Mouse (Mus musculus) MEL (cell line): ENCODE measurements around the gene Ror2. TPM values are rescaled to one million over a fixed set of nuclear protein-coding genes. Genes with fewer than 3 reads are reported as not detected.

Experiments
- DNase-seq: peaks from one replicate; pipeline ENCODE4 v3.0.0; 2011; ENCODE audit warnings: low read depth, low spot score
- H3K27ac ChIP-seq: 2 replicates; pipeline ENCODE4 v1.5.1; 2012; ENCODE audit warnings: low read depth, mild to moderate bottlenecking, control low read depth, low read length, moderate library complexity; ENCODE audit not compliant: control insufficient read depth
- H3K27me3 ChIP-seq, 2 experiments: fragments of 150-350 bp in 1 of 2; sonication (generic) in 1 of 2; 2 replicates each; pipeline ENCODE4 v1.6.1; 2012; ENCODE audit warnings: low read length in 2 of 2, mild to moderate bottlenecking in 2 of 2, improper control_type of control experiment in 1 of 2, moderate library complexity in 1 of 2; ENCODE audit not compliant: insufficient read depth in 2 of 2, control insufficient read depth in 1 of 2
- H3K36me3 ChIP-seq, 2 experiments: 2 replicates each; pipeline ENCODE4 v1.6.1; 2012 to 2014; ENCODE audit warnings: low read length in 2 of 2, improper control_type of control experiment in 1 of 2, inconsistent platforms in 1 of 2, mild to moderate bottlenecking in 1 of 2; ENCODE audit not compliant: insufficient read depth in 2 of 2, control insufficient read depth in 1 of 2
- H3K4me1 ChIP-seq, 2 experiments: fragments of 150-350 bp in 1 of 2; sonication (generic) in 1 of 2; 2 replicates each; pipeline ENCODE4 v1.6.1; 2012; ENCODE audit warnings: low read length in 2 of 2, improper control_type of control experiment in 1 of 2, mild to moderate bottlenecking in 1 of 2; ENCODE audit not compliant: insufficient read depth in 2 of 2, control insufficient read depth in 1 of 2
- H3K4me3 ChIP-seq, 2 experiments: fragments of 150-350 bp in 1 of 2; sonication (generic) in 1 of 2; 2 replicates each; pipeline ENCODE4 v1.5.1; 2012; ENCODE audit warnings: low read depth in 2 of 2, low read length in 2 of 2, mild to moderate bottlenecking in 2 of 2, moderate library complexity in 2 of 2, control low read depth in 1 of 2, improper control_type of control experiment in 1 of 2; ENCODE audit not compliant: control insufficient read depth in 1 of 2, insufficient read depth in 1 of 2
- H3K79me2 ChIP-seq: 2 replicates; pipeline ENCODE4 v1.6.1; 2012; ENCODE audit warnings: mild to moderate bottlenecking, low read length, moderate library complexity; ENCODE audit not compliant: control insufficient read depth, poor library complexity, insufficient read depth
- H3K9ac ChIP-seq: 2 replicates; pipeline ENCODE4 v1.6.1; 2012; ENCODE audit warnings: low read depth, mild to moderate bottlenecking, control low read depth, low read length, moderate library complexity; ENCODE audit not compliant: control insufficient read depth, poor library complexity, severe bottlenecking
- H3K9me3 ChIP-seq: fragments of 150-350 bp; sonication (generic); replicated peaks from 2 replicates; pipeline ENCODE4 v1.6.1; 2012; ENCODE audit warnings: mild to moderate bottlenecking, low read length, improper control_type of control experiment, moderate library complexity; ENCODE audit not compliant: insufficient read depth
- CHD1 ChIP-seq: IDR thresholded peaks from 2 replicates; pipeline ENCODE4 v1.6.1; 2012; ENCODE audit warnings: low read depth, mild to moderate bottlenecking, inconsistent platforms, low read length, improper control_type of control experiment
- CHD2 ChIP-seq: IDR thresholded peaks from 2 replicates; pipeline ENCODE4 v1.6.1; 2011; ENCODE audit warnings: low read length, improper control_type of control experiment
- CTCF ChIP-seq, 3 experiments: IDR thresholded peaks in 2 of 3; conservative IDR thresholded peaks in 1 of 3; 2 replicates each; pipeline ENCODE4 v1.5.1; 2011 to 2012; ENCODE audit warnings: low read length in 3 of 3, low read depth in 2 of 3, mild to moderate bottlenecking in 2 of 3, improper control_type of control experiment in 1 of 3, inconsistent platforms in 1 of 3, mixed read lengths in 1 of 3, moderate library complexity in 1 of 3; ENCODE audit not compliant: control insufficient read depth in 1 of 3, insufficient read depth in 1 of 3, poor library complexity in 1 of 3, severe bottlenecking in 1 of 3
- ELF1 ChIP-seq: IDR thresholded peaks from 2 replicates; pipeline ENCODE4 v1.6.1; 2014; ENCODE audit warnings: low read depth, mild to moderate bottlenecking, inconsistent platforms, low read length, improper control_type of control experiment, moderate library complexity
- ETS1 ChIP-seq: IDR thresholded peaks from 2 replicates; pipeline ENCODE4 v1.6.1; 2012; ENCODE audit warnings: low read depth, mild to moderate bottlenecking, inconsistent platforms, low read length, improper control_type of control experiment, moderate library complexity
- GABPA ChIP-seq: IDR thresholded peaks from 2 replicates; pipeline ENCODE4 v1.6.1; 2012; ENCODE audit warnings: low read depth, mild to moderate bottlenecking, inconsistent platforms, low read length, improper control_type of control experiment, moderate library complexity
- GATA1 ChIP-seq: IDR thresholded peaks from 2 replicates; pipeline ENCODE4 v1.6.1; 2011; ENCODE audit warnings: low read depth, low read length, improper control_type of control experiment
- HCFC1 ChIP-seq: IDR thresholded peaks from 2 replicates; pipeline ENCODE4 v1.6.1; 2012; ENCODE audit warnings: low read depth, mild to moderate bottlenecking, inconsistent platforms, low read length, improper control_type of control experiment, moderate library complexity
- KAT2A ChIP-seq: conservative IDR thresholded peaks from 2 replicates; pipeline ENCODE4 v1.6.1; 2012; ENCODE audit warnings: low read depth, low read length, improper control_type of control experiment, inconsistent platforms
- MAFK ChIP-seq: IDR thresholded peaks from 2 replicates; pipeline ENCODE4 v1.6.1; 2011; ENCODE audit warnings: low read depth, mild to moderate bottlenecking, low read length, improper control_type of control experiment, borderline replicate concordance
- MAX ChIP-seq: IDR thresholded peaks from 2 replicates; pipeline ENCODE4 v1.6.1; 2011; ENCODE audit warnings: low read length, improper control_type of control experiment
- MAZ ChIP-seq: IDR thresholded peaks from 2 replicates; pipeline ENCODE4 v1.6.1; 2012; ENCODE audit warnings: low read depth, mild to moderate bottlenecking, inconsistent platforms, low read length, improper control_type of control experiment
- MEF2A ChIP-seq: IDR thresholded peaks from 2 replicates; pipeline ENCODE4 v1.6.1; 2014; ENCODE audit warnings: low read depth, mild to moderate bottlenecking, inconsistent platforms, low read length, improper control_type of control experiment; ENCODE audit not compliant: poor library complexity, insufficient replicate concordance, severe bottlenecking; ENCODE audit errors: extremely low read depth
- MXI1 ChIP-seq: IDR thresholded peaks from 2 replicates; pipeline ENCODE4 v1.6.1; 2011; ENCODE audit warnings: mild to moderate bottlenecking, low read depth, low read length, improper control_type of control experiment
- MYB ChIP-seq: IDR thresholded peaks from 2 replicates; pipeline ENCODE4 v1.6.1; 2011; ENCODE audit warnings: mild to moderate bottlenecking, low read depth, low read length, improper control_type of control experiment
- MYC ChIP-seq: IDR thresholded peaks from 2 replicates; pipeline ENCODE4 v1.6.1; 2011; ENCODE audit warnings: low read depth, mild to moderate bottlenecking, low read length, improper control_type of control experiment, moderate library complexity
- RAD21 ChIP-seq: IDR thresholded peaks from 2 replicates; pipeline ENCODE4 v1.6.1; 2011; ENCODE audit warnings: mild to moderate bottlenecking, low read depth, low read length, improper control_type of control experiment
- SMC3 ChIP-seq: IDR thresholded peaks from 2 replicates; pipeline ENCODE4 v1.6.1; 2011; ENCODE audit warnings: low read depth, low read length, improper control_type of control experiment
- TAL1 ChIP-seq: IDR thresholded peaks from 2 replicates; pipeline ENCODE4 v1.6.1; 2012; ENCODE audit warnings: mild to moderate bottlenecking, inconsistent platforms, low read length, moderate library complexity, mixed read lengths
- TBP ChIP-seq: IDR thresholded peaks from 2 replicates; pipeline ENCODE4 v1.8.0; 2011; ENCODE audit warnings: low read depth, low read length, improper control_type of control experiment
- USF1 ChIP-seq: IDR thresholded peaks from 2 replicates; pipeline ENCODE4 v1.6.1; 2014; ENCODE audit warnings: low read depth, mild to moderate bottlenecking, inconsistent platforms, low read length, improper control_type of control experiment, moderate library complexity
- ZMIZ1 ChIP-seq: IDR thresholded peaks from 2 replicates; pipeline ENCODE4 v1.6.1; 2012; ENCODE audit warnings: low read depth, mild to moderate bottlenecking, inconsistent platforms, low read length, improper control_type of control experiment, moderate library complexity
- polyA plus RNA-seq, 2 experiments: library from polyadenylated mRNA; stranded (reverse) in 1 of 2; unstranded in 1 of 2; fragments of >175 nt in 1 of 2; fragments of >200 nt in 1 of 2; gene quantifications; 2 replicates each; pipeline versions ENCODE4 v1.2.1 to v1.2.4; 2012; ENCODE audit warnings: low replicate concordance in 2 of 2, low read depth in 1 of 2; ENCODE audit not compliant: insufficient read length in 2 of 2, insufficient read depth in 1 of 2, missing spikeins in 1 of 2
- total RNA-seq: library from RNA; depleted of rRNA; stranded (reverse); fragments of 300-350 nt; gene quantifications from 2 replicates; pipeline ENCODE4 v1.2.3, GENCODE M21; 2012

Ror2 gene
- total and polyA plus RNA-seq, 3 experiments: not detected

- DNase-seq: no peak
- TF ChIP-seq CTCF (IDR thresholded peaks at IDR 0.05 in 2 of 3, conservative IDR thresholded peaks at IDR 0.05 in 1 of 3; ENCODE audit: control insufficient read depth in 1 of 3, insufficient read depth in 1 of 3, low read depth in 2 of 3, low read length in 3 of 3, poor library complexity in 1 of 3, severe bottlenecking in 1 of 3): peak; percentile 21 to 54 (median 30); a peak in 5 of 6 replicates
- no peak for TF ChIP-seq MYB
- peak; percentile 15 for TF ChIP-seq RAD21
- no peak for TF ChIP-seq ZMIZ1
- TF ChIP-seq TBP: no peak
- no peak for TF ChIP-seq ELF1
- TF ChIP-seq TAL1: no peak
- TF ChIP-seq MEF2A: no peak
- TF ChIP-seq MAX: no peak
- TF ChIP-seq KAT2A: no peak
- peak; percentile 44 for TF ChIP-seq SMC3
- TF ChIP-seq ETS1: no peak
- Histone ChIP-seq H3K4me1 (no peaks in the 10 kb centered on the region), H3K79me2 (no peaks in the 10 kb centered on the region), H3K9ac (no peak overlapping the region), H3K9me3 (no peaks in the 10 kb centered on the region), H3K4me3 (no peak overlapping the region), H3K27ac (no peak overlapping the region), H3K27me3 (no peaks in the 10 kb centered on the region; a peak in 1 of 4 replicates), H3K36me3 (no peaks in the 10 kb centered on the region)
Measured at GRCm38 (mm10) chr13:53096615-53097014, 189.3 kb downstream of the Ror2 start.

- Histone ChIP-seq H3K9ac (no peak overlapping the region), H3K27me3 (no peaks in the 10 kb centered on the region; a peak in 1 of 4 replicates), H3K27ac (no peak overlapping the region), H3K4me1 (no peaks in the 10 kb centered on the region), H3K9me3 (no peaks in the 10 kb centered on the region), H3K79me2 (no peaks in the 10 kb centered on the region), H3K36me3 (no peaks in the 10 kb centered on the region), H3K4me3 (no peak overlapping the region)
- TF ChIP-seq USF1 (no peak), MXI1 (no peak), TBP (no peak), CHD2 (no peak), GABPA (no peak), ETS1 (no peak), KAT2A (no peak), CTCF (IDR thresholded peaks at IDR 0.05 in 2 of 3, conservative IDR thresholded peaks at IDR 0.05 in 1 of 3; ENCODE audit: control insufficient read depth in 1 of 3, insufficient read depth in 1 of 3, low read depth in 2 of 3, low read length in 3 of 3, poor library complexity in 1 of 3, severe bottlenecking in 1 of 3) (no peak), SMC3 (no peak), MAFK (no peak), GATA1 (no peak), MYC (no peak), ZMIZ1 (no peak), CHD1 (no peak), HCFC1 (no peak), MAZ (no peak)
- DNase-seq: no peak
Measured at GRCm38 (mm10) chr13:53095222-53095621, 190.7 kb downstream of the Ror2 start.
